Mouse (Mus musculus) midbrain, embryonic 14.5 days (tissue): ENCODE results near the gene Cd248. TPM values are rescaled to one million over a fixed set of nuclear protein-coding genes. Genes with fewer than 3 reads are reported as not detected.

Experiments
- ATAC-seq: fragments of 200-750 bp; cut with Nextera tagmentation; 2 replicates; pipeline ENCODE4 v1.8.0; 2017; ENCODE audit warnings: moderate number of reproducible peaks, moderate library complexity; ENCODE audit not compliant: low FRiP score, low TSS enrichment
- DNase-seq: peaks from one replicate; pipeline ENCODE4 v3.0.0-alpha.2; 2015
- H3K27ac ChIP-seq: fragments of 300-500 bp; sonication (generic); replicated peaks from 2 replicates; pipeline ENCODE4 v1.5.1; 2014; ENCODE audit warnings: mild to moderate bottlenecking, low read depth, low read length, moderate library complexity
- H3K27me3 ChIP-seq: fragments of 300-500 bp; sonication (generic); 2 replicates; pipeline ENCODE4 v1.6.1; 2014; ENCODE audit warnings: low read length, control low read depth, mixed read lengths; ENCODE audit not compliant: control insufficient read depth, insufficient read depth
- H3K36me3 ChIP-seq: fragments of 300-500 bp; sonication (generic); 2 replicates; pipeline ENCODE4 v1.6.1; 2014; ENCODE audit warnings: low read length, control low read depth; ENCODE audit not compliant: control insufficient read depth, insufficient read depth
- H3K4me1 ChIP-seq: fragments of 300-500 bp; sonication (generic); 2 replicates; pipeline ENCODE4 v1.6.1; 2014; ENCODE audit warnings: mild to moderate bottlenecking, antibody characterized with exemption, low read length, control low read depth; ENCODE audit not compliant: control insufficient read depth, insufficient read depth
- H3K4me2 ChIP-seq: fragments of 300-500 bp; sonication (generic); 2 replicates; pipeline ENCODE4 v1.6.1; 2014; ENCODE audit warnings: mild to moderate bottlenecking, low read length, moderate library complexity
- H3K4me3 ChIP-seq: fragments of 300-500 bp; sonication (generic); replicated peaks from 2 replicates; pipeline ENCODE4 v1.5.1; 2014; ENCODE audit warnings: low read depth, low read length
- H3K9ac ChIP-seq: fragments of 300-500 bp; sonication (generic); replicated peaks from 2 replicates; pipeline ENCODE4 v1.6.1; 2014; ENCODE audit warnings: mild to moderate bottlenecking, low read length, moderate library complexity
- H3K9me3 ChIP-seq: fragments of 300-500 bp; sonication (generic); 2 replicates; pipeline ENCODE4 v1.6.1; 2016; ENCODE audit warnings: low read length, control low read depth, mixed read lengths; ENCODE audit not compliant: control insufficient read depth
- WGBS: fragments of 180-500 bp; shearing (Covaris S2); extraction: QIAGEN DNeasy Blood & Tissue Kit; methylation state at CpG from one replicate; pipeline ENCODE4 v1.1.7; 2014; 5-methylcytosine and 5-hydroxymethylcytosine counted together
- polyA plus RNA-seq: library from polyadenylated mRNA; unstranded; fragments of >200 nt; fragmentation: Nextera tagmentation; extraction: Ambion mirVana; gene quantifications from 2 replicates; pipeline ENCODE4 v1.2.1, GENCODE M21; 2014

Cd248 gene
- polyA plus RNA-seq, 1 experiment from 2014 or later = 20.4 TPM

DNA sequence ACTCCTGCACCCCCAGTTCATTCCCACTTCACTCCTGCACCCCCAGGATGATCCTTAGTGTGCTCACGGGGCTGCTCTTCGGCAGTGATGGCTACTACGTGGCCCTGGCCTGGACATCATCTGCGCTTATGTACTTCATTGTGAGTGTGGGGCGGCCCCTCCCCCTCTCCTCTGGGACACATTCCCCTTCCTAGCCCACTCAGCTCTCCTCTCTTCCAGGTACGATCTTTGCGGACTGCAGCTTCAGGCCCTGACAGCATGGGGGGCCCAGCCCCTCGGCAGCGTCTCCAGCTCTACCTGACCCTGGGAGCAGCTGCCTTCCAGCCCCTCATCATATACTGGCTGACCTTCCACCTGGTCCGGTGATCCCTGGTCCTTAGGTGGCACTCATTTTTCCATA, 24.2 kb downstream of the Cd248 start:
- no peaks in the 10 kb centered on the region for H3K9me3 ChIP-seq
- no peak overlapping the region for H3K4me3 ChIP-seq
- no peaks in the 10 kb centered on the region for H3K27me3 ChIP-seq
- no peak for ATAC-seq
- H3K9ac ChIP-seq = no peak overlapping the region
- 89% methylated on average over 10 of the region's 10 CpGs for WGBS
- no peak for DNase-seq
- peaks cover 47% of the 10 kb centered on the region for H3K4me1 ChIP-seq
- H3K36me3 ChIP-seq = peaks cover 42% of the 10 kb centered on the region
- H3K4me2 ChIP-seq = no peak overlapping the region
- H3K27ac ChIP-seq = no peak overlapping the region

DNA sequence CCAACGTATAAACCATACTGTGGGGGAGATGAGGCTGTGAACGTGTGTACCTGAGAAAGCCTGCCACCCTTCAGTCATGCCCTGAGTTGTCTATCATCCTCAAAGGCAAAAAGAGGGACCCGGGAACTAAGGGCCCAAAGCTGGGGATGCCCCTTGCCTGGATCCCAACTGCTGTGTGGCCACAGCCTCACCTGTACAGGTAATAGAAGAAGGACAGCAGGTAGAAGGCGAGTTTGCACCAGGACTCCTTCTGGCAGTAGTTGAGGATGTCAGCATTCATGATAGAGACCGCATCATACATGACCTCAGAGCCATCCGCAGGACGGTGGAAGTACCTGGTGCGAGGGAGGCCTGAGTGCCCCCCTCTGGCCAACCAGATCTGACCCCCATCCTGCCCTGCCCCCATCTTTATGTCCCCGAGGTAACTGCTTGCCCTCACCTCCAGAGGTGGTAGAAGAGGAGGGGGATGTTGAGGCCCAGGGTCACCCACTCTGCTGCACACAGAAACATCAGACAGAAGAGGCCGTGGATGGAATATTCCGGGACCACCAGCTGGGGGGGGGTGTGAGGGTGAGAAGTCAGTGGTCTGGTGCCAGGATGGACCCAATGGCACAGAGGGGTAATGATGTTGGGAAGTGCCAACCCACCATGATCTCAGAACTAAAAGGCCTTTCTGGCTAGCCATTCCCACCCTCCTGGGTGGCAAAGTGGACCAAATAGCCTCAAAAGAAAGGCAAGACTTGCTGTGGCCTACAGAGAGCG, 25.8 kb downstream of the Cd248 start:
- WGBS = 75% methylated on average over 12 of the region's 12 CpGs
- H3K4me3 ChIP-seq = peak overlapping the region; percentile 89; the same call in 1 of the 2 replicates
- no peak for DNase-seq
- peaks cover 49% of the 10 kb centered on the region for H3K4me1 ChIP-seq
- no peaks in the 10 kb centered on the region for H3K27me3 ChIP-seq
- ATAC-seq = no peak
- H3K36me3 ChIP-seq = peaks cover 42% of the 10 kb centered on the region
- peak overlapping the region; percentile 92 for H3K4me2 ChIP-seq
- no peaks in the 10 kb centered on the region for H3K9me3 ChIP-seq
- H3K9ac ChIP-seq = peak overlapping the region; percentile 99; the same call in 1 of the 2 replicates
- peak overlapping the region; percentile 96 for H3K27ac ChIP-seq

DNA sequence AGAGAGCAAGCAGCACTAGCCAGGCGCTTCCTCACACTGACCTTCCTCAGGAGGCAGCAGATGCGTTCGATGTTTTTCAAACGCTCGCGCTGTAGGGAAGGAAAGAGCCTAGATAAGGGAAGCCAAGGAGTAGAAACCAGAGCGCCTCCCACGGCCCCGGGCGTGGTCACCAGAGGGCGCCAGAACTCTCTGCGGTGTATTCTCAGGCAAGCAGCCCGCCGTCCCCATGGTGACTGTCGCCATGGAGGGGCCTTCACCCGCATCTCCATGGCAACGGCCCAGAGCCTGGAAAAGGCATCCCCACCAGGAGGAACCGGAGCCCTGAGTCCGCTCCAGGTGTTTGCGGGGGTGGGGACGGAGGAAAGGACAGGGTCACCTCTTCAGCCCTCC, 26.4 kb downstream of the Cd248 start:
- Histone ChIP-seq H3K4me3 (peak overlapping the region; percentile 89), H3K27ac (peak overlapping the region; percentile 96), H3K27me3 (no peaks in the 10 kb centered on the region), H3K36me3 (peaks cover 45% of the 10 kb centered on the region), H3K4me2 (peak overlapping the region; percentile 92), H3K9me3 (no peaks in the 10 kb centered on the region), H3K9ac (peak overlapping the region; percentile 99), H3K4me1 (peaks cover 50% of the 10 kb centered on the region)
- ATAC-seq (peak; percentile 76), DNase-seq (peak; percentile 98)
- under 1% methylated on average over 21 of the region's 21 CpGs for WGBS

DNA sequence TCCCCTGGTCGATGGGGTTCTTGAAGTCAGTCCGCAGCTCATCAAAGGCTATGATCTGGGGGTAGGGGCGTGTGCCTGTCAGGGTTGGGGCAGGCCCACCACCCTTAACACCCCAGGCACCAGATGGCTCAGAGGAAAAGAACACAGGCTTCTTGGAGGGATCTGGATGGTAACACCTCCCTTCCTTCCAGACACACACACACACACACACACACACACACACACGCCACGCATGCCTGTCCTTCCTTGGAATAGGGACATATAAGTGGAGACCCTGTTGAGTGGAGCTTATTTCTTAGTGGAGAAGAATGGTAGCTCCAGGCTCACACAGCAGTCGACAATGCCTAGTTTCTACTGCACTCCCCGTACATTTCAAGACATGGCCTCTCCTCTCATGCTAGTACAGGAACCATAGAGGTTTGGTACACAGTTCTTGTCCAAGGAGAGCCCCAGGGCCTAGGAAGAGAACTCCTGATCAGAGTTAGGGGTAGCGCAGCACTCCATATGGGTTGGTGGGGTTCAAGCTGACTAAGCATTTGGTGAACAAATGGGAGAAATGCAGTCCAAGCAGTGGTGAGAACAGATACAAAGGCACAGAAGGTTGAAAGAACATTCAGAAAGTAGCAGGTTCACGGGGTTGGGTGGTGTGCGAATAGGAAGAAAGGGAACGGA, 27.0 kb downstream of the Cd248 start:
- ATAC-seq = 0 out of 2 replicates have a peak, but pooled peaks have one; percentile 37
- peak; percentile 41 for DNase-seq
- H3K27me3 ChIP-seq = no peaks in the 10 kb centered on the region

GRCm38 (mm10) chr19:5095887-5096474, 28.1 kb downstream of the Cd248 start:
- H3K4me3 ChIP-seq = peak overlapping the region; percentile 89
- peak overlapping the region; percentile 92 for H3K4me2 ChIP-seq
- H3K36me3 ChIP-seq = peaks cover 49% of the 10 kb centered on the region
- peak overlapping the region; percentile 96 for H3K27ac ChIP-seq
- H3K27me3 ChIP-seq = no peaks in the 10 kb centered on the region
- H3K4me1 ChIP-seq = peaks cover 53% of the 10 kb centered on the region
- H3K9ac ChIP-seq = peak overlapping the region; percentile 99
- ATAC-seq (no peak), DNase-seq (peak; percentile 45)
- WGBS = 8% methylated on average over 9 of the region's 9 CpGs
- no peaks in the 10 kb centered on the region for H3K9me3 ChIP-seq

More for the DNA sequence above, 27.0 kb downstream of the Cd248 start:
- H3K4me2 ChIP-seq = peak overlapping the region; percentile 92
- H3K36me3 ChIP-seq = peaks cover 48% of the 10 kb centered on the region
- H3K9ac ChIP-seq = peak overlapping the region; percentile 99
- peak overlapping the region; percentile 89 for H3K4me3 ChIP-seq
- no peaks in the 10 kb centered on the region for H3K9me3 ChIP-seq
- WGBS = 25% methylated on average over 11 of the region's 11 CpGs
- H3K4me1 ChIP-seq = peaks cover 53% of the 10 kb centered on the region
- peak overlapping the region; percentile 96 for H3K27ac ChIP-seq

GRCm38 (mm10) chr19:5097521-5098362, 29.9 kb downstream of the Cd248 start:
- H3K4me3 ChIP-seq = peak overlapping the region; percentile 89
- H3K4me2 ChIP-seq = peak overlapping the region; percentile 92
- peak overlapping the region; percentile 96 for H3K27ac ChIP-seq
- peaks cover 49% of the 10 kb centered on the region for H3K36me3 ChIP-seq
- H3K9me3 ChIP-seq = no peaks in the 10 kb centered on the region
- DNase-seq (peak; percentile 82), ATAC-seq (peak; percentile 31)
- peaks cover 53% of the 10 kb centered on the region for H3K4me1 ChIP-seq
- peak overlapping the region; percentile 99 for H3K9ac ChIP-seq
- H3K27me3 ChIP-seq = no peaks in the 10 kb centered on the region
- 2% methylated on average over 29 of the region's 31 CpGs for WGBS

DNA sequence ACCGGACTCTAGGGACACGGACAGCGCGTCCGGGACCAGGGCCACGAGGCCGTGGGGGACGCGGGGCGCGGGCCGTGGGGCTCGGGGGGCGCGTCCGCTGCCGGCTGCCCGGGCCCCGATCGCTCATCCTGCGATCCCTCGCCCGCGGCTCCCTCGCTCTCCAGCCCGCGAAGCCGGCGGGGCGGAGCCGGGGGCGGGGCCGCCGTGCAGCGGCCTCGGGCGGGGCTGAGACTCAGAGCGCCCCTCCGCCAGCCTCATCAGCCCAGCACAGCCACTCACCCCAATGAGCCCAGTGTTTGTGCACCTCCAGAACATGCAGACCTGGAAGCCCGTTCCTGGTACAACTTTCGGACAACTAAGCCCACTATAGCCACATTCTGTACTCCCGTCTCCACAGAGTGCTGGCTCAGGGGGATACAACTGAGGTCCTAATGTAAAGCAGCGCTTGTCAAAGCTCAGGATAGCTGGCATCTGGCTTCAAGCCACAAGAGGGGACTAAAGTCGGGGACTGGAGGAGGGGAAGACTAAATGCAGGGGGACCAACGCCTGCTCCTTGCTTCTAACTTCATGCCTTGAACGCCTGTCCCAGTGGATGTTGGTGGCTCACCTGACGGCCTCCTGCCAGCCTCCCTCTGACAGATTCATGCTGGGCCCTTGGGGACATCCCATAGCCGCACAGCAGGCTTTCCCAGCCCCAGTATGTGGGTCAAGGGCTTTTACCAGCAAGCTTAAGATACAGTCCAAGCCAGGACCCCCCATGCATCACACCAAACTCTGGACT, 30.7 kb downstream of the Cd248 start, which contains the start of gene Cnih2:
TSS of gene Cnih2 (minus strand) at position 159 of the 781 bp plus-strand sequence.
- H3K4me3 ChIP-seq = peak within 1 kb of the TSS; percentile 89
- WGBS = under 1% methylated on average over 44 of the region's 48 CpGs
- peak within 1 kb of the TSS; percentile 99 for H3K9ac ChIP-seq
- DNase-seq (peak; percentile 92), ATAC-seq (peak; percentile 65)
- H3K36me3 ChIP-seq = peaks cover 50% of the 10 kb centered on the region
- H3K9me3 ChIP-seq = no peaks in the 10 kb centered on the region
- H3K4me1 ChIP-seq = peaks cover 53% of the 10 kb centered on the region
- H3K27ac ChIP-seq = peak within 1 kb of the TSS; percentile 96
- peak within 1 kb of the TSS; percentile 92 for H3K4me2 ChIP-seq
- no peaks in the 10 kb centered on the region for H3K27me3 ChIP-seq
